Mouse (Mus musculus) frontal cortex, adult 2 months (tissue): ENCODE data around the gene Uqcrq. TPM values are rescaled to one million over a fixed set of nuclear protein-coding genes. Genes with fewer than 3 reads are reported as not detected.

Experiments used
- DNase-seq, 2 experiments: peaks; one replicate each; pipeline ENCODE4 v3.0.0; 2022; ENCODE audit warnings: low spot score in 1 of 2; ENCODE audit errors: extremely low spot score in 1 of 2
- polyA plus RNA-seq: library from polyadenylated mRNA; depleted of rRNA; stranded (reverse); fragments of >200 nt; gene quantifications from 2 replicates; pipeline ENCODE4 v1.2.3, GENCODE M21; 2012; rRNA removed

Gene Uqcrq
- 372 and 396 TPM in 2 replicates for polyA plus RNA-seq

- DNase-seq: peak; percentile 100
Observed at GRCm38 (mm10) chr11:53430670-53431346, at the start of gene Uqcrq, which contains the start of gene Gdf9. TSS of gene Uqcrq (minus strand) at chr11:53430831. TSS of gene Gdf9 (plus strand) at chr11:53431023.

GRCm38 (mm10) chr11:53479783-53480301 is 49.2 kb upstream of the Uqcrq start, which contains the start of the genes Gm9945 and Sowaha:
TSS of gene Gm9945 (plus strand) at chr11:53480166.
TSS of gene Sowaha (minus strand) at chr11:53480274.
- peak in 1 of 2 experiments; percentile 84 for DNase-seq

GRCm38 (mm10) chr11:53479171-53479782 is 48.6 kb upstream of the Uqcrq start:
- peak in 1 of 2 experiments; percentile 48 for DNase-seq

- no peak for DNase-seq
Observed at GRCm38 (mm10) chr11:53478383-53479170, 47.9 kb upstream of the Uqcrq start.

GRCm38 (mm10) chr11:53477833-53478232 is 47.2 kb upstream of the Uqcrq start:
- DNase-seq: no peak

GRCm38 (mm10) chr11:53475620-53476019 is 45.0 kb upstream of the Uqcrq start:
- DNase-seq: peak in 1 of 2 experiments; percentile 56

- no peak for DNase-seq
Observed at GRCm38 (mm10) chr11:53472709-53473108, 42.1 kb upstream of the Uqcrq start.

GRCm38 (mm10) chr11:53469968-53470695 is 39.5 kb upstream of the Uqcrq start, which contains the start of gene Gm9837:
TSS of gene Gm9837 (minus strand) at chr11:53470479.
- DNase-seq: peak; percentile 86 to 98

- no peak for DNase-seq
Observed at GRCm38 (mm10) chr11:53469294-53469967, 38.8 kb upstream of the Uqcrq start.

GRCm38 (mm10) chr11:53466231-53466971 is 35.8 kb upstream of the Uqcrq start:
- peak in 1 of 2 experiments; percentile 90 for DNase-seq

- DNase-seq: peak in 1 of 2 experiments; percentile 77
Observed at GRCm38 (mm10) chr11:53463551-53464424, 33.2 kb upstream of the Uqcrq start.

GRCm38 (mm10) chr11:53461727-53462126 is 31.1 kb upstream of the Uqcrq start:
- DNase-seq: no peak

GRCm38 (mm10) chr11:53460192-53460591 is 29.6 kb upstream of the Uqcrq start:
- DNase-seq: no peak

GRCm38 (mm10) chr11:53458996-53459395 is 28.4 kb upstream of the Uqcrq start:
- no peak for DNase-seq

- DNase-seq: no peak
Observed at GRCm38 (mm10) chr11:53457372-53457954, 26.8 kb upstream of the Uqcrq start.

GRCm38 (mm10) chr11:53456474-53457371 is 26.1 kb upstream of the Uqcrq start, which contains the start of the genes Gm10447 and Shroom1:
TSS of gene Gm10447 (minus strand) at chr11:53457110.
TSS of gene Shroom1 (plus strand) at chr11:53457205.
- DNase-seq: no peak
